Comparison of ENCODE assay signal across 13 mouse cellular contexts in the genomic region with DNA sequence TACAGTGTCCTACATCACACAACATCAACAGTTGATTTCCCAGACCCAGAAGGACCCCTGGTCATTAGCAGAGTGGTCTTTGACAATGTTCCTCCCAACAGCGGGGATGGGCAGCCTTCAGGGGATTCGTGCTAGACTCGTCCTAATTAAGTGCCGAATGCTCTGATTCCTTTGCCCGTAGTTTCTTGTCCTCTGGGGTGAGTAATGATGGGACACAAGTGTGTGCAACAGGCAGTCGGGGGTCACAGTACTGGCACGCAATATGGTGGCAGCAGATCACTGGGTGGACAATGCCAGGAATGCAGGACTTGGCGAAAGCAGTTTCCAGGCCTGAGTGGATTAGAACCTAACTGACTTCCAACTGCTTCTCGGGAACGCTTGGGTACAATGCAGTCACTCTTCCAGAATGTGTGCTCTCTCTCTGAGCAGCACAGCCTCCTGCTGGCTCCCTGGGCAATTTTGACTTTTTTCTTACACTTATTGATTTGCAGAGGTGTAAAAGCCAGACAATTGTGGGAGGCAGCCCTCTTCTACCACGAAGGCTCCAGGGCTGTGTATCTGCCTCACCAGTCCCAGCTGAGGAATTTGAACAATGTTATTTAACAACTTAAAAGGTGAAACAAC. TPM values are rescaled to one million over a fixed set of nuclear protein-coding genes. Genes with fewer than 3 reads are reported as not detected.
DNase-seq lines count a peak whose midpoint lies in the region; ATAC-seq and TF ChIP-seq lines count a peak whose summit lies in the region.
"Had no signal": no experiment of that assay in that cellular context is flagged by ENCODE, and none has a peak within 500 bp of the region (broad histone marks: within the 10 kb centered on the region; RNA-seq: fewer than 3 reads in every experiment).

No protein-coding gene starts in this region.

- no peak for ATAC-seq in hindbrain, embryonic 13.5 days (ENCODE audit: low FRiP score)
- no peak for ATAC-seq in hindbrain, postnatal 0 days
- ATAC-seq in neural tube, embryonic 13.5 days (ENCODE audit: low read depth), result no peak
- ATAC-seq in megakaryocyte progenitor cell, adult 5-6 weeks (replicated peaks; ENCODE audit: poor library complexity), result no peak

- peak; percentile 26 to 27 for DNase-seq in cerebellum, postnatal 14 days
- no peak for DNase-seq in cerebellum, adult 11-12 months
- DNase-seq in hindbrain, postnatal 0 days (ENCODE audit: low spot score), result no peak
- no peak for DNase-seq in neural tube, embryonic 10.5 days (ENCODE audit: extremely low spot score, low spot score)
- no peak for DNase-seq in embryo, embryonic 10.5 days (ENCODE audit: low spot score)
- DNase-seq: thymus, adult 18-20 months had no signal

- no peak for TF ChIP-seq CTCF in hindbrain, postnatal 0 days (IDR thresholded peaks at IDR 0.05; ENCODE audit: low read depth)

- H3K9ac ChIP-seq in hindbrain, embryonic 13.5 days, result 0 out of 2 replicates have a peak overlapping the region, but pooled peaks have one; percentile 8
- H3K9ac ChIP-seq in hindbrain, postnatal 0 days (replicated peaks; ENCODE audit: low read length), result no peak overlapping the region
- H3K9ac ChIP-seq in neural tube, embryonic 13.5 days, result no peak overlapping the region
- H3K9ac ChIP-seq: limb, embryonic 12.5 days had no signal

- H3K27ac ChIP-seq in hindbrain, embryonic 13.5 days, result peak overlapping the region; percentile 55; the same call in 1 of the 2 replicates
- no peak overlapping the region for H3K27ac ChIP-seq in hindbrain, postnatal 0 days
- 0 out of 2 replicates have a peak overlapping the region, but pooled peaks have one; percentile 30 for H3K27ac ChIP-seq in neural tube, embryonic 13.5 days (replicated peaks)
- H3K27ac ChIP-seq: heart, adult 2 months; limb, embryonic 12.5 days; liver, embryonic 12.5 days; neural tube, embryonic 12.5 days had no signal

- no peak overlapping the region for H3K4me3 ChIP-seq in hindbrain, embryonic 13.5 days
- no peak overlapping the region for H3K4me3 ChIP-seq in hindbrain, postnatal 0 days (ENCODE audit: low read length)
- H3K4me3 ChIP-seq in neural tube, embryonic 13.5 days, result no peak overlapping the region
- H3K4me3 ChIP-seq: heart, adult 2 months; liver, embryonic 12.5 days had no signal

- H3K4me2 ChIP-seq in hindbrain, embryonic 13.5 days, result no peak overlapping the region
- H3K4me2 ChIP-seq in hindbrain, postnatal 0 days (ENCODE audit: low read depth, low read length), result no peak overlapping the region
- H3K4me2 ChIP-seq in neural tube, embryonic 13.5 days, result no peak overlapping the region

- H3K9me3 ChIP-seq in hindbrain, embryonic 13.5 days, result no peaks in the 10 kb centered on the region
- H3K9me3 ChIP-seq in hindbrain, postnatal 0 days (ENCODE audit: low read length), result no peaks in the 10 kb centered on the region
- no peaks in the 10 kb centered on the region for H3K9me3 ChIP-seq in neural tube, embryonic 13.5 days
- H3K9me3 ChIP-seq: limb, embryonic 12.5 days; liver, embryonic 12.5 days; neural tube, embryonic 12.5 days had no signal

- H3K36me3 ChIP-seq in hindbrain, embryonic 13.5 days, result no peaks in the 10 kb centered on the region
- H3K36me3 ChIP-seq in hindbrain, postnatal 0 days (ENCODE audit: insufficient read depth, low read length), result no peaks in the 10 kb centered on the region
- H3K36me3 ChIP-seq in neural tube, embryonic 13.5 days, result no peaks in the 10 kb centered on the region
- H3K36me3 ChIP-seq: limb, embryonic 12.5 days; liver, embryonic 12.5 days; neural tube, embryonic 12.5 days had no signal

- H3K27me3 ChIP-seq in hindbrain, embryonic 13.5 days, result peaks cover 21% of the 10 kb centered on the region; the same call in 1 of the 2 replicates
- no peaks in the 10 kb centered on the region for H3K27me3 ChIP-seq in hindbrain, postnatal 0 days (ENCODE audit: insufficient read depth, low read length)
- 0 out of 2 replicates have a peak, but pooled peaks cover 4% of the 10 kb centered on the region for H3K27me3 ChIP-seq in neural tube, embryonic 13.5 days
- H3K27me3 ChIP-seq: limb, embryonic 12.5 days had no signal

- WGBS in hindbrain, embryonic 13.5 days, result 70% methylated on average over 11 of the region's 11 CpGs
- WGBS in hindbrain, postnatal 0 days, result 55% methylated on average over 11 of the region's 11 CpGs
- WGBS in neural tube, embryonic 13.5 days, result 72% methylated on average over 11 of the region's 11 CpGs

- H3K4me1 ChIP-seq in hindbrain, embryonic 13.5 days (replicated peaks), result peaks cover 27% of the 10 kb centered on the region
- H3K4me1 ChIP-seq in hindbrain, postnatal 0 days (ENCODE audit: insufficient read depth, low read length), result no peaks in the 10 kb centered on the region
- peaks cover 16% of the 10 kb centered on the region for H3K4me1 ChIP-seq in neural tube, embryonic 13.5 days (replicated peaks)

RNA-seq across cellular contexts. Expression of a gene that starts 59.9 kb away (rescaled TPM):
- 13.3 and 14.4 TPM in 2 replicates for polyA plus RNA-seq in hindbrain, embryonic 13.5 days (2015; fragmentation: Nextera tagmentation; extraction: Ambion mirVana)
- total RNA-seq in hindbrain, postnatal 0 days (2014; rRNA removed), result 21.7 and 23.6 TPM in 2 replicates
- polyA plus RNA-seq in hindbrain, postnatal 0 days (2015; fragmentation: Nextera tagmentation; extraction: Ambion mirVana), result 21.7 and 23.5 TPM in 2 replicates
- polyA plus RNA-seq in neural tube, embryonic 13.5 days (2015; fragmentation: Nextera tagmentation; extraction: Ambion mirVana), result 13.4 and 15.1 TPM in 2 replicates
- 13.2 and 16.2 TPM in 2 replicates for total RNA-seq in megakaryocyte progenitor cell, adult 5-6 weeks (2015)
- total RNA-seq in megakaryocyte progenitor cell, adult 5-6 weeks (2017), result 22.1 and 26.2 TPM in 2 replicates

Comparison
In these comparisons a context has a peak if more than half of its experiments do, and no peak if none do; other contexts are left out.
1. DNase-seq: peak in cerebellum, postnatal 14 days (2 of 2); none in cerebellum, adult 11-12 months (single experiment), hindbrain, postnatal 0 days (single experiment), neural tube, embryonic 10.5 days (single experiment) and embryo, embryonic 10.5 days (single experiment).